In genomic region chr15:12321091-12321787, GRCm38 (mm10) we compare ENCODE assay signal across 8 mouse cellular contexts. TPM values are rescaled to one million over a fixed set of nuclear protein-coding genes. Genes with fewer than 3 reads are reported as not detected.
DNase-seq lines count a peak whose midpoint lies in the region; ATAC-seq and TF ChIP-seq lines count a peak whose summit lies in the region.

Gene Golph3 (plus strand): TSS chr15:12321450.

- H3K4me3 ChIP-seq in bone marrow macrophage, adult 2 months (ENCODE audit: insufficient read depth, low read length): peak within 1 kb of the TSS; percentile 99
- H3K4me3 ChIP-seq in embryonic fibroblast, embryonic 13.5 days (ENCODE audit: insufficient read depth, low read length): peak within 1 kb of the TSS; percentile 100
- peak within 1 kb of the TSS; percentile 96 for H3K4me3 ChIP-seq in heart, embryonic 10.5 days
- peak within 1 kb of the TSS; percentile 100 for H3K4me3 ChIP-seq in kidney, embryonic 15.5 days (replicated peaks)

- no peak for TF ChIP-seq POLR2A in bone marrow macrophage, adult 2 months (IDR thresholded peaks at IDR 0.05; ENCODE audit: borderline replicate concordance, low read depth, low read length)
- peak; percentile 94 for TF ChIP-seq POLR2A in embryonic fibroblast, embryonic 13.5 days (IDR thresholded peaks at IDR 0.05; ENCODE audit: low read depth, low read length)

- peak within 1 kb of the TSS; percentile 97 for H3K9ac ChIP-seq in kidney, embryonic 15.5 days

- peak within 1 kb of the TSS; percentile 82 for H3K27ac ChIP-seq in bone marrow macrophage, adult 2 months (ENCODE audit: insufficient read depth, low read depth, low read length)
- peak within 1 kb of the TSS; percentile 71 for H3K27ac ChIP-seq in embryonic fibroblast, embryonic 13.5 days (ENCODE audit: insufficient read depth, low read length)
- H3K27ac ChIP-seq in heart, embryonic 10.5 days: peak within 1 kb of the TSS; percentile 97
- H3K27ac ChIP-seq in kidney, embryonic 15.5 days: peak within 1 kb of the TSS; percentile 93

- peaks cover 10% of the 10 kb centered on the region for H3K4me1 ChIP-seq in bone marrow macrophage, adult 2 months (ENCODE audit: control insufficient read depth, insufficient read depth, low read length)
- peaks cover 5% of the 10 kb centered on the region; the same call in 1 of the 2 replicates for H3K4me1 ChIP-seq in embryonic fibroblast, embryonic 13.5 days (ENCODE audit: control insufficient read depth, insufficient read depth, low read length)
- peaks cover 14% of the 10 kb centered on the region for H3K4me1 ChIP-seq in heart, embryonic 10.5 days
- peaks cover 25% of the 10 kb centered on the region for H3K4me1 ChIP-seq in kidney, embryonic 15.5 days

- H3K4me2 ChIP-seq in kidney, embryonic 15.5 days: peak within 1 kb of the TSS; percentile 76

- DNase-seq in A20 (ENCODE audit: low read depth, low spot score) (peak; percentile 94), liver (peak; percentile 96)
- DNase-seq in heart, embryonic 10.5 days (ENCODE audit: low spot score): peak; percentile 96
- peak; percentile 95 to 99 for DNase-seq in spleen, postnatal 4 days (ENCODE audit: low spot score in 2 of 2)

- ATAC-seq in kidney, embryonic 15.5 days (replicated peaks; ENCODE audit: low FRiP score): peak; percentile 94
- ATAC-seq in monocyte, adult 5-6 weeks (replicated peaks; ENCODE audit: insufficient number of reproducible peaks, low FRiP score, low TSS enrichment, poor library complexity, severe bottlenecking): peak; percentile 75

- no peaks in the 10 kb centered on the region for H3K9me3 ChIP-seq in heart, embryonic 10.5 days
- H3K9me3 ChIP-seq in kidney, embryonic 15.5 days (replicated peaks): no peaks in the 10 kb centered on the region

- no peak for TF ChIP-seq CTCF in bone marrow macrophage, adult 2 months (IDR thresholded peaks at IDR 0.05; ENCODE audit: low read depth, low read length)
- TF ChIP-seq CTCF in embryonic fibroblast, embryonic 13.5 days (IDR thresholded peaks at IDR 0.05; ENCODE audit: borderline replicate concordance, insufficient read depth, low read length): no peak

- H3K36me3 ChIP-seq in heart, embryonic 10.5 days: peaks cover 6% of the 10 kb centered on the region; the same call in 1 of the 2 replicates
- peaks cover 9% of the 10 kb centered on the region for H3K36me3 ChIP-seq in kidney, embryonic 15.5 days

- under 1% methylated on average over 74 of the region's 74 CpGs for WGBS in heart, embryonic 10.5 days
- under 1% methylated on average over 70 of the region's 74 CpGs for WGBS in kidney, embryonic 15.5 days

- 0 out of 2 replicates have a peak, but pooled peaks cover 7% of the 10 kb centered on the region for H3K27me3 ChIP-seq in heart, embryonic 10.5 days (ENCODE audit: insufficient read depth, poor library complexity, severe bottlenecking)
- H3K27me3 ChIP-seq in kidney, embryonic 15.5 days: no peaks in the 10 kb centered on the region

RNA-seq across cellular contexts. Expression of gene Golph3, which starts in this region (rescaled TPM):
- 87.7 and 99.3 TPM in 2 replicates for polyA plus RNA-seq in bone marrow macrophage, adult 2 months (2012; ENCODE audit: insufficient read depth, insufficient read length, missing spikeins)
- 114 and 118 TPM in 2 replicates for polyA plus RNA-seq in embryonic fibroblast, embryonic 13.5 days (2011; ENCODE audit: insufficient read length, low read depth, missing spikeins)
- polyA plus RNA-seq in heart, embryonic 10.5 days (2016; fragmentation: Nextera tagmentation; extraction: Ambion mirVana): 64.5 and 73.9 TPM in 2 replicates
- polyA plus RNA-seq in kidney, embryonic 15.5 days (2015; fragmentation: Nextera tagmentation; extraction: Ambion mirVana): 84.5 and 90.9 TPM in 2 replicates
- 96.4 to 118 TPM (median 109 TPM) in 3 replicates for total RNA-seq in monocyte, adult 5-6 weeks (2017)

Comparison
In these comparisons a context has a peak if more than half of its experiments do, and no peak if none do; other contexts are left out.
1. Peak in every context shown above with its lines: DNase-seq, ATAC-seq, H3K4me3 ChIP-seq and H3K27ac ChIP-seq.